Mouse (Mus musculus) heart, adult 2 months (tissue): Measurements from ENCODE around the gene Poldip2. TPM values are rescaled to one million over a fixed set of nuclear protein-coding genes. Genes with fewer than 3 reads are reported as not detected.

Experiments used
- DNase-seq, 2 experiments: peaks; one replicate each; pipeline ENCODE4 v3.0.0; 2021
- H3K27ac ChIP-seq: fragments of 200-600 bp; 2 replicates; pipeline ENCODE4 v1.8.1; 2022
- H3K27me3 ChIP-seq: fragments of 200-500 bp; 2 replicates; pipeline ENCODE4 v1.6.1; 2012; ENCODE audit warnings: mild to moderate bottlenecking, low read length, inconsistent platforms, mixed read lengths; ENCODE audit not compliant: control insufficient read depth, insufficient read depth
- H3K36me3 ChIP-seq: fragments of 200-500 bp; 2 replicates; pipeline ENCODE4 v1.6.1; 2012; ENCODE audit warnings: low read length, inconsistent platforms; ENCODE audit not compliant: control insufficient read depth, insufficient read depth
- H3K4me1 ChIP-seq: fragments of 200-500 bp; 2 replicates; pipeline ENCODE4 v1.6.1; 2011; ENCODE audit warnings: low read length; ENCODE audit not compliant: control insufficient read depth, insufficient read depth
- H3K4me3 ChIP-seq: fragments of 200-600 bp; 2 replicates; pipeline ENCODE4 v1.8.1; 2022
- H3K79me2 ChIP-seq: fragments of 200-500 bp; replicated peaks from 2 replicates; pipeline ENCODE4 v1.6.1; 2012; ENCODE audit warnings: mild to moderate bottlenecking, inconsistent platforms, low read length, moderate library complexity, mixed read lengths; ENCODE audit not compliant: control insufficient read depth, insufficient read depth
- H3K9ac ChIP-seq: fragments of 200-500 bp; 2 replicates; pipeline ENCODE4 v1.6.1; 2012; ENCODE audit warnings: low read depth, mild to moderate bottlenecking, control low read depth, inconsistent platforms, low read length, mixed read lengths
- CTCF ChIP-seq: fragments of 200-600 bp; IDR thresholded peaks from 2 replicates; pipeline ENCODE4 v1.8.1; 2022; ENCODE audit warnings: antibody characterized with exemption, mild to moderate bottlenecking, moderate library complexity
- EP300 ChIP-seq: fragments of 200-500 bp; IDR thresholded peaks from 2 replicates; pipeline ENCODE4 v1.6.1; 2011; ENCODE audit warnings: low read depth, low read length, control low read depth; ENCODE audit not compliant: insufficient read depth
- POLR2A ChIP-seq: fragments of 200-500 bp; IDR thresholded peaks from 2 replicates; pipeline ENCODE4 v1.6.1; 2011; ENCODE audit warnings: mild to moderate bottlenecking, low read depth, low read length, control low read depth; ENCODE audit not compliant: insufficient read depth
- WGBS: fragments of 180-500 bp; shearing (Covaris S2); methylation state at CpG from one replicate; pipeline ENCODE4 v1.1.7; 2018; 5-methylcytosine and 5-hydroxymethylcytosine counted together
- intact Hi-C: fragments of 180-260 bp; cut with DNase I; formaldehyde crosslinking; loops from one replicate; pipeline ENCODE4 v1.15.1; 2025
- polyA plus RNA-seq: library from polyadenylated mRNA; depleted of rRNA; stranded (reverse); fragments of >200 nt; gene quantifications from 2 replicates; pipeline ENCODE4 v1.2.3, GENCODE M21; 2012
- total RNA-seq, 2 experiments: library from RNA; stranded (reverse); gene quantifications; 2 replicates each; pipeline ENCODE4 v1.2.3; 2021

Poldip2 gene
- total and polyA plus RNA-seq, 3 experiments = 102 to 140 (median 127) TPM

- Histone ChIP-seq H3K4me3 (peak overlapping the region; percentile 82), H3K27ac (no peak overlapping the region), H3K79me2 (no peaks in the 10 kb centered on the region), H3K27me3 (no peaks in the 10 kb centered on the region), H3K4me1 (peaks cover 2% of the 10 kb centered on the region; the same call in 1 of the 2 replicates), H3K36me3 (no peaks in the 10 kb centered on the region), H3K9ac (no peak overlapping the region)
- intact Hi-C loops = no loop called here
- DNase-seq = no peak
- no peak for TF ChIP-seq CTCF
- TF ChIP-seq EP300 = no peak
- no peak for TF ChIP-seq POLR2A
- WGBS = 73% methylated on average over 23 of the region's 23 CpGs
Measured at GRCm38 (mm10) chr11:78466242-78466912, 45.6 kb upstream of the Poldip2 start.

GRCm38 (mm10) chr11:78467515-78467914 is 44.5 kb upstream of the Poldip2 start:
- H3K4me3 ChIP-seq = no peak overlapping the region
- TF ChIP-seq POLR2A = no peak
- TF ChIP-seq CTCF = no peak
- no peak for TF ChIP-seq EP300
- WGBS = 43% methylated on average over 7 of the region's 7 CpGs
- H3K4me1 ChIP-seq = peaks cover 2% of the 10 kb centered on the region; the same call in 1 of the 2 replicates
- no peaks in the 10 kb centered on the region for H3K27me3 ChIP-seq
- H3K27ac ChIP-seq = no peak overlapping the region
- intact Hi-C loops = no loop called here
- no peaks in the 10 kb centered on the region for H3K79me2 ChIP-seq
- no peak for DNase-seq
- no peaks in the 10 kb centered on the region for H3K36me3 ChIP-seq
- H3K9ac ChIP-seq = no peak overlapping the region

- TF ChIP-seq POLR2A (no peak), EP300 (no peak)
- intact Hi-C loops = no loop called here
- 42% methylated on average over 3 of the region's 3 CpGs for WGBS
- DNase-seq = no peak
- no peaks in the 10 kb centered on the region for H3K27me3 ChIP-seq
- H3K4me1 ChIP-seq = peaks cover 2% of the 10 kb centered on the region; the same call in 1 of the 2 replicates
- no peak overlapping the region for H3K9ac ChIP-seq
- H3K79me2 ChIP-seq = no peaks in the 10 kb centered on the region
- H3K27ac ChIP-seq = no peak overlapping the region
- H3K4me3 ChIP-seq = no peak overlapping the region
- no peaks in the 10 kb centered on the region for H3K36me3 ChIP-seq
Measured at GRCm38 (mm10) chr11:78467932-78468331, 44.1 kb upstream of the Poldip2 start.

GRCm38 (mm10) chr11:78471326-78472103 is 40.5 kb upstream of the Poldip2 start:
- no peaks in the 10 kb centered on the region for H3K79me2 ChIP-seq
- no peak overlapping the region for H3K4me3 ChIP-seq
- 90% methylated on average over 10 of the region's 10 CpGs for WGBS
- no peaks in the 10 kb centered on the region for H3K27me3 ChIP-seq
- intact Hi-C loops = no loop called here
- no peak overlapping the region for H3K9ac ChIP-seq
- TF ChIP-seq CTCF (no peak), EP300 (no peak), POLR2A (no peak)
- no peak for DNase-seq
- no peak overlapping the region for H3K27ac ChIP-seq
- no peaks in the 10 kb centered on the region for H3K4me1 ChIP-seq
- no peaks in the 10 kb centered on the region for H3K36me3 ChIP-seq

GRCm38 (mm10) chr11:78475289-78475688 is 36.7 kb upstream of the Poldip2 start:
- Histone ChIP-seq H3K4me3 (no peak overlapping the region), H3K27ac (no peak overlapping the region), H3K4me1 (no peaks in the 10 kb centered on the region), H3K9ac (no peak overlapping the region), H3K79me2 (no peaks in the 10 kb centered on the region), H3K36me3 (no peaks in the 10 kb centered on the region), H3K27me3 (no peaks in the 10 kb centered on the region)
- no peak for TF ChIP-seq EP300
- no peak for TF ChIP-seq POLR2A
- TF ChIP-seq CTCF = no peak
- intact Hi-C loops = no loop called here
- DNase-seq = no peak
- 53% methylated on average over 3 of the region's 3 CpGs for WGBS

GRCm38 (mm10) chr11:78483639-78484038 is 28.4 kb upstream of the Poldip2 start:
- no peak for DNase-seq
- Histone ChIP-seq H3K36me3 (no peaks in the 10 kb centered on the region), H3K27me3 (peaks cover 4% of the 10 kb centered on the region), H3K9ac (no peak overlapping the region), H3K27ac (no peak overlapping the region), H3K79me2 (no peaks in the 10 kb centered on the region), H3K4me1 (no peaks in the 10 kb centered on the region), H3K4me3 (no peak overlapping the region)
- TF ChIP-seq CTCF (no peak), EP300 (no peak), POLR2A (no peak)
- WGBS = 51% methylated on average over 7 of the region's 7 CpGs
- intact Hi-C loops = no loop called here
